Mouse (Mus musculus) cerebellum, adult 2 months (tissue): ENCODE results near the gene 5430402E10Rik. TPM values are rescaled to one million over a fixed set of nuclear protein-coding genes. Genes with fewer than 3 reads are reported as not detected.
"Not testable (repeated sequence)": the region's sequence is repeated elsewhere in the genome, so short reads cannot be mapped to it uniquely, and the experiment has no call there.

Experiments
- DNase-seq, 2 experiments: peaks; one replicate each; pipeline ENCODE4 v3.0.0; 2021
- H3K27ac ChIP-seq: fragments of 200-500 bp; 2 replicates; pipeline ENCODE4 v1.5.1; 2012; ENCODE audit warnings: low read length, control low read depth, inconsistent platforms; ENCODE audit not compliant: insufficient read depth
- H3K27me3 ChIP-seq: fragments of 200-500 bp; 2 replicates; pipeline ENCODE4 v1.6.1; 2012; ENCODE audit warnings: inconsistent platforms, mild to moderate bottlenecking, low read length, moderate library complexity; ENCODE audit not compliant: control insufficient read depth, insufficient read depth
- H3K4me1 ChIP-seq: fragments of 200-500 bp; 2 replicates; pipeline ENCODE4 v1.6.1; 2011; ENCODE audit warnings: low read length; ENCODE audit not compliant: control insufficient read depth, insufficient read depth
- H3K4me3 ChIP-seq: fragments of 200-500 bp; replicated peaks from 2 replicates; pipeline ENCODE3; 2011; ENCODE audit warnings: mild to moderate bottlenecking, low read depth, low read length, control low read depth; ENCODE audit not compliant: insufficient read depth
- WGBS: fragments of 180-500 bp; shearing (Covaris S2); methylation state at CpG from one replicate; pipeline ENCODE4 v1.1.7; 2018; 5-methylcytosine and 5-hydroxymethylcytosine counted together
- polyA plus RNA-seq: library from polyadenylated mRNA; depleted of rRNA; stranded (reverse); fragments of >200 nt; gene quantifications from 2 replicates; pipeline ENCODE4 v1.2.3, GENCODE M21; 2012; rRNA removed

The 5430402E10Rik gene
- polyA plus RNA-seq: not detected in 2 replicates

DNA sequence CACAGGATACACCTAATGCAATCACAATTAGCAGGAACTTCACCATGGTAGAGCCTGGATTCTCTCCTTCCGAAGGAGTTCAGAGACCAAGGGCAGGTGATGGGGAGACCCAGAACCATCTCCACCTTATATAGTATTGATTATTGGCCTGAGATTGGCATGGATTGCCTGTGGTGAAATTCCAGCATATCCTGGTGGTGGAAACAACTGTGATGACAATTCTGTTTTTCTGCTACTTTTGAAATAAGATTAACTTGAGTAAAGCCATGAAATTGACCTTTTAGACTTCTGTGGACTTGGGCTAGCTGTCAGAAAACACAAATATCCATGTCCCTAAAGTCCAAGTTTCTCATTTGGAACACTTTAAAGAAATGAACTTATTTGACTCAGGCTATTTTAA lies at the start of gene 5430402E10Rik:
5430402E10Rik (minus strand) TSS at position 101 of the 400 bp plus-strand sequence.
- H3K4me3 ChIP-seq, H3K27ac ChIP-seq, H3K4me1 ChIP-seq, DNase-seq, H3K27me3 ChIP-seq: not testable (repeated sequence)
- 100% methylated on average over 1 of the region's 1 CpGs for WGBS

DNA sequence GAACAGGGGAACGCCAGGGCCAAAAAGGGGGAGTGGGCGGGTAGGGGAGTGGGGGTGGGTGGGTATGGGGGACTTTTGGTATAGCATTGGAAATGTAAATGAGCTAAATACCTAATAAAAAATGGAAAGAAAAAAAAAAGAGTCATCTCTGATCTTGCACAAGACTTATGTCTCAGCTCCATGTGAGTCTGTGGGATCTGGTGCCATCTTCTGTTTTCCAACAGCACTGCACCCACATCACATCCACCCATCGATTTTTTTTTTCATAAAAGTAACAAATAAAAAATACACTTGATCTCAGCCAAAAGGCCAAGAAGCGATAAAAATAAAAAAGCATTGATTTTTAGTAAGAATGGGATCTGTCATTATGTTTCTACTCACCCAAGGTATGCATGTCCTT lies 44.8 kb downstream of the 5430402E10Rik start:
- not testable (repeated sequence) for H3K4me3 ChIP-seq, H3K27me3 ChIP-seq, H3K4me1 ChIP-seq, DNase-seq, H3K27ac ChIP-seq
- WGBS: 29% methylated on average over 2 of the region's 4 CpGs

Other genes with a start within 250 kb of the 5430402E10Rik start
- 10.1 and 10.2 TPM in 2 replicates for gene Prkx, start 128.8 kb downstream of the 5430402E10Rik start, polyA plus RNA-seq
- not detected in 2 replicates for gene Pbsn, start 71.4 kb downstream of the 5430402E10Rik start, polyA plus RNA-seq
- not detected in 2 replicates for gene Gm14744, start 60.3 kb downstream of the 5430402E10Rik start, polyA plus RNA-seq
- not detected in 2 replicates for gene Obp1a, start 166.3 kb upstream of the 5430402E10Rik start, polyA plus RNA-seq
- gene Gm5938, start 200.4 kb upstream of the 5430402E10Rik start, polyA plus RNA-seq: not detected in 2 replicates